Mouse (Mus musculus): ENCODE measurements around the gene Clcn2. TPM values are rescaled to one million over a fixed set of nuclear protein-coding genes. Genes with fewer than 3 reads are reported as not detected.

The Clcn2 gene
- total and polyA plus RNA-seq, 3 experiments = 5.4 to 9.4 TPM; not detected in 1

- TF ChIP-seq NELFE (IDR thresholded peaks at IDR 0.05; ENCODE audit: low read depth, low read length) (no peak), CTCF (IDR thresholded peaks at IDR 0.05 in 2 of 3, conservative IDR thresholded peaks at IDR 0.05 in 1 of 3; ENCODE audit: control insufficient read depth in 1 of 3, insufficient read depth in 1 of 3, low read depth in 2 of 3, low read length in 3 of 3, poor library complexity in 1 of 3, severe bottlenecking in 1 of 3) (peak in 2 of 3 experiments; percentile 58; a peak in 5 of 6 replicates)
These were observed 6.8 kb upstream of the Clcn2 start (continued) for GRCm38 (mm10) chr16:20724338-20724748.

GRCm38 (mm10) chr16:20723247-20723646 is 5.7 kb upstream of the Clcn2 start:
- no peaks in the 10 kb centered on the region for H3K27me3 ChIP-seq (ENCODE audit: control insufficient read depth in 1 of 2, insufficient read depth in 2 of 2, low read length in 2 of 2)
- no peak overlapping the region for H3K27ac ChIP-seq (ENCODE audit: control insufficient read depth, low read depth, low read length)
- no peak overlapping the region for H3K4me3 ChIP-seq (ENCODE audit: control insufficient read depth in 1 of 2, insufficient read depth in 1 of 2, low read depth in 2 of 2, low read length in 2 of 2)
- no peak overlapping the region for H3K9ac ChIP-seq (ENCODE audit: control insufficient read depth, low read depth, low read length, poor library complexity, severe bottlenecking)
- H3K79me2 ChIP-seq (ENCODE audit: control insufficient read depth, insufficient read depth, low read length, poor library complexity) = peaks cover 4% of the 10 kb centered on the region
- TF ChIP-seq MYB (IDR thresholded peaks at IDR 0.05; ENCODE audit: low read depth, low read length) (no peak), MXI1 (IDR thresholded peaks at IDR 0.05; ENCODE audit: low read depth, low read length) (no peak), CHD2 (IDR thresholded peaks at IDR 0.05; ENCODE audit: low read length) (no peak), GATA1 (IDR thresholded peaks at IDR 0.05; ENCODE audit: low read depth, low read length) (no peak), MYC (IDR thresholded peaks at IDR 0.05; ENCODE audit: low read depth, low read length) (no peak), ZC3H11A (IDR thresholded peaks at IDR 0.05; ENCODE audit: low read depth, low read length) (no peak)
- H3K36me3 ChIP-seq (ENCODE audit: control insufficient read depth in 1 of 2, insufficient read depth in 2 of 2, low read length in 2 of 2) = peaks cover 0 to 4% of the 10 kb centered on the region in 2 experiments; a peak in 3 of 4 replicates
- H3K9me3 ChIP-seq (replicated peaks; ENCODE audit: insufficient read depth, low read length) = no peaks in the 10 kb centered on the region
- DNase-seq (ENCODE audit: low read depth, low spot score) = no peak
- no peaks in the 10 kb centered on the region for H3K4me1 ChIP-seq (ENCODE audit: control insufficient read depth in 1 of 2, insufficient read depth in 2 of 2, low read length in 2 of 2)

- Histone ChIP-seq H3K4me3 (ENCODE audit: control insufficient read depth in 1 of 2, insufficient read depth in 1 of 2, low read depth in 2 of 2, low read length in 2 of 2) (no peak overlapping the region), H3K9ac (ENCODE audit: control insufficient read depth, low read depth, low read length, poor library complexity, severe bottlenecking) (no peak overlapping the region), H3K9me3 (replicated peaks; ENCODE audit: insufficient read depth, low read length) (no peaks in the 10 kb centered on the region), H3K27me3 (ENCODE audit: control insufficient read depth in 1 of 2, insufficient read depth in 2 of 2, low read length in 2 of 2) (no peaks in the 10 kb centered on the region), H3K79me2 (ENCODE audit: control insufficient read depth, insufficient read depth, low read length, poor library complexity) (peaks cover 5% of the 10 kb centered on the region), H3K4me1 (ENCODE audit: control insufficient read depth in 1 of 2, insufficient read depth in 2 of 2, low read length in 2 of 2) (no peaks in the 10 kb centered on the region), H3K27ac (ENCODE audit: control insufficient read depth, low read depth, low read length) (no peak overlapping the region), H3K36me3 (ENCODE audit: control insufficient read depth in 1 of 2, insufficient read depth in 2 of 2, low read length in 2 of 2) (peaks cover 0 to 4% of the 10 kb centered on the region in 2 experiments; a peak in 3 of 4 replicates)
- TF ChIP-seq EP300 (IDR thresholded peaks at IDR 0.05; ENCODE audit: low read depth in 1 of 2, low read length in 2 of 2) = no peak
- no peak for TF ChIP-seq MYB (IDR thresholded peaks at IDR 0.05; ENCODE audit: low read depth, low read length)
- no peak for TF ChIP-seq POLR2A (IDR thresholded peaks at IDR 0.05; ENCODE audit: control insufficient read depth in 1 of 2, insufficient read depth in 1 of 2, low read depth in 1 of 2, low read length in 2 of 2, poor library complexity in 1 of 2)
- TF ChIP-seq CTCF (IDR thresholded peaks at IDR 0.05 in 2 of 3, conservative IDR thresholded peaks at IDR 0.05 in 1 of 3; ENCODE audit: control insufficient read depth in 1 of 3, insufficient read depth in 1 of 3, low read depth in 2 of 3, low read length in 3 of 3, poor library complexity in 1 of 3, severe bottlenecking in 1 of 3) = no peak
- no peak for TF ChIP-seq E2F4 (IDR thresholded peaks at IDR 0.05; ENCODE audit: borderline replicate concordance, low read depth, low read length)
- no peak for TF ChIP-seq BHLHE40 (IDR thresholded peaks at IDR 0.05; ENCODE audit: borderline replicate concordance, low read depth, low read length)
- TF ChIP-seq RAD21 (IDR thresholded peaks at IDR 0.05; ENCODE audit: low read depth, low read length) = no peak
- TF ChIP-seq HCFC1 (IDR thresholded peaks at IDR 0.05; ENCODE audit: low read depth, low read length) = no peak
- no peak for DNase-seq (ENCODE audit: low read depth, low spot score)
These were observed 5.2 kb upstream of the Clcn2 start for GRCm38 (mm10) chr16:20722736-20723135.

Measured in MEL (cell line).